Mouse (Mus musculus) lung, postnatal 0 days (tissue): ENCODE measurements at regions not wholly inside any gene's neighbourhood (a gene's known extent, or its start where the extent isn't known, plus 50 kb on each side); places are given as distances from the start of the nearest gene placed in this dataset.

Experiments
- CTCF ChIP-seq: IDR thresholded peaks from 2 replicates; pipeline ENCODE4 v1.5.1; 2016; ENCODE audit warnings: antibody characterized with exemption, mild to moderate bottlenecking
- EP300 ChIP-seq: IDR thresholded peaks from 2 replicates; pipeline ENCODE4 v1.6.1; 2016; ENCODE audit warnings: antibody characterized with exemption, mild to moderate bottlenecking, control low read depth

- TF ChIP-seq EP300 = no peak
- no peak for TF ChIP-seq CTCF
These were observed 224.6 kb upstream of the Ptger4 start for GRCm38 (mm10) chr15:5468535-5469073.
